In the genomic region with DNA sequence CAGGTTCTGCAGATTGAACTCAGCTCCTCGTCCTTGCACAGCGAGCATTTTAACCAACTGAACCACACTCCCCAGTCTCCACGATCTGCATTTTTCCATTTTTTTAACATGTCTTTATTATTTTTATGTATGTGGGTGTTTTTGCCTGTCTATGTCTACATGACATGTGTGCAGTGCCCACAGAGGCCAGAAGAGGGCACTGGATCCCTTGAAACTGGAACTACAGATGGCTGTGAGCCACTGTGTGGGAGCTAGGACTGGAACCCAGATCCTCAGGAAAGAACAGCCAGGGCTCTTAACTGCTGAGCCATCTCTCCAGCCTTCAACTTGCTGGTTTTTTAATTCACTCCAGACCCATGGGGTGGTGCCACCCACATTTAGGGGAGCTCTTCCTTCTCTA, we compare ENCODE assay signal across 8 mouse cellular contexts. TPM values are rescaled to one million over a fixed set of nuclear protein-coding genes. Genes with fewer than 3 reads are reported as not detected.
DNase-seq lines count a peak whose midpoint lies in the region; ATAC-seq and TF ChIP-seq lines count a peak whose summit lies in the region.

No protein-coding gene starts in this region.

- no peaks in the 10 kb centered on the region for H3K4me1 ChIP-seq in forebrain, embryonic 14.5 days (ENCODE audit: control insufficient read depth, insufficient read depth, low read length)

- no peak for ATAC-seq in forebrain, embryonic 14.5 days

- H3K9ac ChIP-seq in forebrain, embryonic 14.5 days (ENCODE audit: low read length), result no peak overlapping the region

- H3K36me3 ChIP-seq in forebrain, embryonic 14.5 days (ENCODE audit: control insufficient read depth, insufficient read depth, low read length), result no peaks in the 10 kb centered on the region

- WGBS in forebrain, embryonic 14.5 days, result 90% methylated on average over 3 of the region's 3 CpGs

- no peak overlapping the region for H3K4me3 ChIP-seq in gastrocnemius, adult 2 months
- no peak overlapping the region for H3K4me3 ChIP-seq in forebrain, embryonic 14.5 days (ENCODE audit: low read depth, low read length)

- TF ChIP-seq CTCF in gastrocnemius, adult 2 months (IDR thresholded peaks at IDR 0.05), result peak; percentile 38; the same call in 1 of the 2 replicates

- H3K9me3 ChIP-seq in forebrain, embryonic 14.5 days (replicated peaks; ENCODE audit: control insufficient read depth, low read length), result no peaks in the 10 kb centered on the region

- no peaks in the 10 kb centered on the region for H3K27me3 ChIP-seq in forebrain, embryonic 14.5 days (replicated peaks; ENCODE audit: control insufficient read depth, insufficient read depth, low read length)

- H3K4me2 ChIP-seq in forebrain, embryonic 14.5 days (ENCODE audit: low read length), result no peak overlapping the region

- no peak overlapping the region for H3K27ac ChIP-seq in gastrocnemius, adult 2 months
- H3K27ac ChIP-seq in forebrain, embryonic 14.5 days (ENCODE audit: low read depth, low read length), result no peak overlapping the region

- DNase-seq in gastrocnemius, adult 2 months, result no peak
- no peak for DNase-seq in gastrocnemius, postnatal 36 days
- peak; percentile 22 for DNase-seq in right cerebral cortex, postnatal 14 days
- no peak for DNase-seq in right cerebral cortex, postnatal 10 days (ENCODE audit: low spot score in 2 of 2)
- DNase-seq in kidney, postnatal 10 days, result peak; percentile 49
- peak; percentile 58 for DNase-seq in thymus, postnatal 14 days
- DNase-seq in embryo, embryonic 11 days, result no peak
- no peak for DNase-seq in forebrain, embryonic 14.5 days (ENCODE audit: low spot score)

- intact Hi-C loops in gastrocnemius, adult 2 months (cut with DNase I), result loop anchor here (5.0 to 10.0 kb wide), 3 partner anchors 170 to 832 kb away; no protein-coding TSS in a partner anchor
- intact Hi-C loops in gastrocnemius, postnatal 36 days (cut with DNase I), result loop anchor here (5.0 to 10.0 kb wide), 3 partner anchors 162 to 730 kb away; a partner anchor contains a TSS

RNA-seq across cellular contexts. Expression of a gene that starts 45.8 kb away (rescaled TPM):
- total RNA-seq in gastrocnemius, adult 2 months (2021), result 100 to 1,000 TPM in 1 of 2 experiments, 10 to 100 TPM in 1; 80.2 to 106 TPM
- total RNA-seq in gastrocnemius, postnatal 36 days (2021), result 10 to 100 TPM; 82.0 to 82.4 TPM
- polyA plus RNA-seq in forebrain, embryonic 14.5 days (2014; fragmentation: Nextera tagmentation; extraction: Ambion mirVana), result 55.5 and 58.6 TPM in 2 replicates

Comparison
In these comparisons a context has a peak if more than half of its experiments do, and no peak if none do; other contexts are left out.
1. DNase-seq: peak in right cerebral cortex, postnatal 14 days (single experiment), kidney, postnatal 10 days (single experiment) and thymus, postnatal 14 days (single experiment); none in gastrocnemius, adult 2 months (single experiment), gastrocnemius, postnatal 36 days (0 of 2), right cerebral cortex, postnatal 10 days (0 of 2), embryo, embryonic 11 days (single experiment) and forebrain, embryonic 14.5 days (single experiment).